Mouse (Mus musculus): ENCODE results near the gene Lrrc41. TPM values are rescaled to one million over a fixed set of nuclear protein-coding genes. Genes with fewer than 3 reads are reported as not detected.

Gene Lrrc41
- polyA plus RNA-seq (2012; rRNA removed; ENCODE audit: low replicate concordance) = 71.8 and 77.1 TPM in 2 replicates

GRCm38 (mm10) chr4:116074861-116075620 lies at the start of gene Lrrc41, which contains the start of gene Uqcrh:
Lrrc41 (plus strand) TSS chr4:116075269.
Uqcrh (minus strand) TSS chr4:116075071.

GRCm38 (mm10) chr4:116053399-116053961 lies 21.6 kb upstream of the Lrrc41 start, which contains the start of gene Nsun4:
Nsun4 (minus strand) TSS chr4:116053876.

GRCm38 (mm10) chr4:116123602-116124519 lies 48.8 kb downstream of the Lrrc41 start, which contains the start of the genes Rad54l and Pomgnt1:
Rad54l (minus strand) TSS chr4:116123690.
Pomgnt1 (plus strand) TSS chr4:116123840.

Other genes with a start within 250 kb of the Lrrc41 start
- gene Mob3c, start 247.2 kb upstream of the Lrrc41 start, polyA plus RNA-seq (2012; rRNA removed; ENCODE audit: low replicate concordance) = 25.1 and 41.8 TPM in 2 replicates
- gene Mknk1, start 236.1 kb upstream of the Lrrc41 start, polyA plus RNA-seq (2012; rRNA removed; ENCODE audit: low replicate concordance) = 23.3 and 30.5 TPM in 2 replicates
- gene Kncn, start 190.9 kb upstream of the Lrrc41 start, polyA plus RNA-seq (2012; rRNA removed; ENCODE audit: low replicate concordance) = not detected in 2 replicates
- gene 6430628N08Rik, start 184.6 kb upstream of the Lrrc41 start, polyA plus RNA-seq (2012; rRNA removed; ENCODE audit: low replicate concordance) = not detected in 2 replicates
- not detected in 2 replicates for gene Dmbx1, start 135.3 kb upstream of the Lrrc41 start, polyA plus RNA-seq (2012; rRNA removed; ENCODE audit: low replicate concordance)
- gene Faah, start 57.3 kb upstream of the Lrrc41 start, polyA plus RNA-seq (2012; rRNA removed; ENCODE audit: low replicate concordance) = 63.8 and 137 TPM in 2 replicates
- 4.7 and 5.1 TPM in 2 replicates for gene Nsun4, start 21.4 kb upstream of the Lrrc41 start, polyA plus RNA-seq (2012; rRNA removed; ENCODE audit: low replicate concordance)
- gene Uqcrh, start 198 bp upstream of the Lrrc41 start, polyA plus RNA-seq (2012; rRNA removed; ENCODE audit: low replicate concordance) = 57.7 and 72.0 TPM in 2 replicates
- 1.2 and 1.9 TPM in 2 replicates for gene Rad54l, start 48.4 kb downstream of the Lrrc41 start, polyA plus RNA-seq (2012; rRNA removed; ENCODE audit: low replicate concordance)
- gene Pomgnt1, start 48.6 kb downstream of the Lrrc41 start, polyA plus RNA-seq (2012; rRNA removed; ENCODE audit: low replicate concordance) = 11.5 and 13.8 TPM in 2 replicates
- 0.58 and 0.90 TPM in 2 replicates for gene Lurap1, start 76.1 kb downstream of the Lrrc41 start, polyA plus RNA-seq (2012; rRNA removed; ENCODE audit: low replicate concordance)
- gene Tspan1, start 92.3 kb downstream of the Lrrc41 start, polyA plus RNA-seq (2012; rRNA removed; ENCODE audit: low replicate concordance) = 16.3 TPM in 2 replicates
- not detected in 2 replicates for gene 1700042G07Rik, start 98.1 kb downstream of the Lrrc41 start, polyA plus RNA-seq (2012; rRNA removed; ENCODE audit: low replicate concordance)
- not detected in 2 replicates for gene Gm49337, start 98.1 kb downstream of the Lrrc41 start, polyA plus RNA-seq (2012; rRNA removed; ENCODE audit: low replicate concordance)
- gene Pik3r3, start 146.3 kb downstream of the Lrrc41 start, polyA plus RNA-seq (2012; rRNA removed; ENCODE audit: low replicate concordance) = 2.9 and 6.9 TPM in 2 replicates

All from duodenum, adult 2 months (tissue).